In genomic region chr14:55885114-55885790, GRCm38 (mm10) we compare ENCODE assay signal across 8 mouse cellular contexts. TPM values are rescaled to one million over a fixed set of nuclear protein-coding genes. Genes with fewer than 3 reads are reported as not detected.
DNase-seq lines count a peak whose midpoint lies in the region; ATAC-seq and TF ChIP-seq lines count a peak whose summit lies in the region.

No protein-coding gene starts in this region.

- peak overlapping the region; percentile 85 for H3K9ac ChIP-seq in heart, postnatal 0 days (replicated peaks; ENCODE audit: low read depth, low read length)
- peak overlapping the region; percentile 93 for H3K9ac ChIP-seq in liver, embryonic 16.5 days (ENCODE audit: low read depth, low read length)
- peak overlapping the region; percentile 62 for H3K9ac ChIP-seq in stomach, embryonic 14.5 days (replicated peaks; ENCODE audit: low read depth, low read length)

- peaks cover 13% of the 10 kb centered on the region; the same call in 1 of the 2 replicates for H3K4me1 ChIP-seq in heart, postnatal 0 days (ENCODE audit: control insufficient read depth, insufficient read depth)
- peaks cover 43% of the 10 kb centered on the region for H3K4me1 ChIP-seq in liver, embryonic 16.5 days (ENCODE audit: control insufficient read depth, low read depth, low read length)
- H3K4me1 ChIP-seq in stomach, embryonic 14.5 days (ENCODE audit: control insufficient read depth, insufficient read depth, low read length): peaks cover 26% of the 10 kb centered on the region

- no peaks in the 10 kb centered on the region for H3K27me3 ChIP-seq in heart, postnatal 0 days (ENCODE audit: control insufficient read depth, insufficient read depth, low read length)
- H3K27me3 ChIP-seq in liver, embryonic 16.5 days (ENCODE audit: control insufficient read depth, insufficient read depth, low read depth, low read length): no peaks in the 10 kb centered on the region
- no peaks in the 10 kb centered on the region for H3K27me3 ChIP-seq in stomach, embryonic 14.5 days (ENCODE audit: control insufficient read depth, insufficient read depth, low read length)

- under 1% methylated on average over 21 of the region's 30 CpGs for WGBS in heart, postnatal 0 days
- WGBS in liver, embryonic 16.5 days (ENCODE audit: insufficient replicate concordance): under 1% methylated on average over 28 of the region's 30 CpGs
- under 1% methylated on average over 16 of the region's 30 CpGs for WGBS in stomach, embryonic 14.5 days

- peak; percentile 82 for DNase-seq in cerebellum, adult 11-12 months
- peak; percentile 15 for DNase-seq in urinary bladder, postnatal 14 days (ENCODE audit: low spot score)
- no peak for DNase-seq in urinary bladder, postnatal 10 days (ENCODE audit: low spot score)
- peak; percentile 39 for DNase-seq in heart, postnatal 0 days (ENCODE audit: low spot score)
- DNase-seq in right cerebral cortex, postnatal 36 days (ENCODE audit: low spot score in 2 of 2): no peak

- no peak for TF ChIP-seq EP300 in heart, postnatal 0 days (IDR thresholded peaks at IDR 0.05; ENCODE audit: low read depth)

- ATAC-seq in cerebellum, adult (ENCODE audit: insufficient number of reproducible peaks, low FRiP score, low TSS enrichment): no peak
- ATAC-seq in heart, postnatal 0 days (ENCODE audit: insufficient read depth, low read depth): peak; percentile 19; the same call in 1 of the 2 replicates
- ATAC-seq in liver, embryonic 16.5 days (ENCODE audit: low read depth): peak; percentile 14
- peak; percentile 74 for ATAC-seq in stomach, embryonic 14.5 days (ENCODE audit: insufficient number of reproducible peaks, insufficient read depth, low FRiP score, low read depth)

- peaks cover 39% of the 10 kb centered on the region for H3K36me3 ChIP-seq in heart, postnatal 0 days (replicated peaks; ENCODE audit: control insufficient read depth, insufficient read depth, low read length)
- H3K36me3 ChIP-seq in liver, embryonic 16.5 days (ENCODE audit: control insufficient read depth, insufficient read depth): peaks cover 29% of the 10 kb centered on the region
- peaks cover 35% of the 10 kb centered on the region for H3K36me3 ChIP-seq in stomach, embryonic 14.5 days (ENCODE audit: control insufficient read depth, insufficient read depth, low read length)

- H3K4me3 ChIP-seq in heart, postnatal 0 days (ENCODE audit: low read depth, low read length): peak overlapping the region; percentile 83
- peak overlapping the region; percentile 79 for H3K4me3 ChIP-seq in liver, embryonic 16.5 days (ENCODE audit: low read depth, low read length)
- H3K4me3 ChIP-seq in stomach, embryonic 14.5 days (ENCODE audit: low read depth, low read length): peak overlapping the region; percentile 65

- H3K27ac ChIP-seq in heart, postnatal 0 days (ENCODE audit: low read depth): peak overlapping the region; percentile 92
- peak overlapping the region; percentile 91 for H3K27ac ChIP-seq in liver, embryonic 16.5 days (ENCODE audit: low read length)
- peak overlapping the region; percentile 95 for H3K27ac ChIP-seq in stomach, embryonic 14.5 days (ENCODE audit: low read length)

- H3K9me3 ChIP-seq in heart, postnatal 0 days (replicated peaks; ENCODE audit: control insufficient read depth, low read length): no peaks in the 10 kb centered on the region
- no peaks in the 10 kb centered on the region for H3K9me3 ChIP-seq in liver, embryonic 16.5 days (replicated peaks; ENCODE audit: control insufficient read depth, low read length)
- no peaks in the 10 kb centered on the region for H3K9me3 ChIP-seq in stomach, embryonic 14.5 days (ENCODE audit: control insufficient read depth, low read depth, low read length)

- H3K4me2 ChIP-seq in heart, postnatal 0 days (ENCODE audit: low read depth, low read length): peak overlapping the region; percentile 86
- peak overlapping the region; percentile 77 for H3K4me2 ChIP-seq in liver, embryonic 16.5 days (ENCODE audit: low read depth, low read length)
- peak overlapping the region; percentile 85 for H3K4me2 ChIP-seq in stomach, embryonic 14.5 days (replicated peaks; ENCODE audit: low read depth, low read length)

- no peak for TF ChIP-seq CTCF in heart, postnatal 0 days (IDR thresholded peaks at IDR 0.05; ENCODE audit: low read depth)

RNA-seq across cellular contexts. Expression of gene Khnyn, which starts 0.5 kb away (rescaled TPM):
- total RNA-seq in heart, postnatal 0 days (2014; rRNA removed; ENCODE audit: low replicate concordance): 17.1 and 19.5 TPM in 2 replicates
- polyA plus RNA-seq in heart, postnatal 0 days (2015; fragmentation: Nextera tagmentation; extraction: Ambion mirVana): 5.0 and 5.3 TPM in 2 replicates
- 10.9 and 12.8 TPM in 2 replicates for polyA plus RNA-seq in liver, embryonic 16.5 days (2015; fragmentation: Nextera tagmentation; extraction: Ambion mirVana)
- polyA plus RNA-seq in stomach, embryonic 14.5 days (2014; fragmentation: Nextera tagmentation; extraction: Ambion mirVana): 10.4 TPM in 2 replicates

RNA-seq across cellular contexts. Expression of gene Cbln3, which starts 1.1 kb away (rescaled TPM):
- total RNA-seq in heart, postnatal 0 days (2014; rRNA removed; ENCODE audit: low replicate concordance): 0.73 and 2.5 TPM in 2 replicates
- 0.47 and 0.68 TPM in 2 replicates for polyA plus RNA-seq in heart, postnatal 0 days (2015; fragmentation: Nextera tagmentation; extraction: Ambion mirVana)
- polyA plus RNA-seq in liver, embryonic 16.5 days (2015; fragmentation: Nextera tagmentation; extraction: Ambion mirVana): 0.26 TPM in 2 replicates
- 0.36 and 0.45 TPM in 2 replicates for polyA plus RNA-seq in stomach, embryonic 14.5 days (2014; fragmentation: Nextera tagmentation; extraction: Ambion mirVana)

RNA-seq across cellular contexts. Expression of gene Sdr39u1, which starts 14.8 kb away (rescaled TPM):
- 89.1 and 138 TPM in 2 replicates for total RNA-seq in heart, postnatal 0 days (2014; rRNA removed; ENCODE audit: low replicate concordance)
- 79.5 and 88.3 TPM in 2 replicates for polyA plus RNA-seq in heart, postnatal 0 days (2015; fragmentation: Nextera tagmentation; extraction: Ambion mirVana)
- 11.9 and 14.6 TPM in 2 replicates for polyA plus RNA-seq in liver, embryonic 16.5 days (2015; fragmentation: Nextera tagmentation; extraction: Ambion mirVana)
- 64.4 and 71.5 TPM in 2 replicates for polyA plus RNA-seq in stomach, embryonic 14.5 days (2014; fragmentation: Nextera tagmentation; extraction: Ambion mirVana)

RNA-seq across cellular contexts. Expression of gene Nynrin, which starts 31.4 kb away (rescaled TPM):
- 27.6 and 29.0 TPM in 2 replicates for total RNA-seq in heart, postnatal 0 days (2014; rRNA removed; ENCODE audit: low replicate concordance)
- polyA plus RNA-seq in heart, postnatal 0 days (2015; fragmentation: Nextera tagmentation; extraction: Ambion mirVana): 3.9 and 4.7 TPM in 2 replicates
- polyA plus RNA-seq in liver, embryonic 16.5 days (2015; fragmentation: Nextera tagmentation; extraction: Ambion mirVana): 2.7 and 2.9 TPM in 2 replicates
- polyA plus RNA-seq in stomach, embryonic 14.5 days (2014; fragmentation: Nextera tagmentation; extraction: Ambion mirVana): 14.2 and 17.2 TPM in 2 replicates

RNA-seq across cellular contexts. Expression of gene Cma1, which starts 59.2 kb away (rescaled TPM):
- total RNA-seq in heart, postnatal 0 days (2014; rRNA removed; ENCODE audit: low replicate concordance): 1.6 and 4.4 TPM in 2 replicates
- polyA plus RNA-seq in heart, postnatal 0 days (2015; fragmentation: Nextera tagmentation; extraction: Ambion mirVana): 22.1 and 24.1 TPM in 2 replicates
- polyA plus RNA-seq in liver, embryonic 16.5 days (2015; fragmentation: Nextera tagmentation; extraction: Ambion mirVana): 0.67 TPM in 2 replicates
- polyA plus RNA-seq in stomach, embryonic 14.5 days (2014; fragmentation: Nextera tagmentation; extraction: Ambion mirVana): 2.6 and 3.4 TPM in 2 replicates

Comparison
In these comparisons a context has a peak if more than half of its experiments do, and no peak if none do; other contexts are left out.
1. DNase-seq: peak in cerebellum, adult 11-12 months (single experiment), urinary bladder, postnatal 14 days (single experiment) and heart, postnatal 0 days (single experiment); none in urinary bladder, postnatal 10 days (single experiment) and right cerebral cortex, postnatal 36 days (0 of 2).
2. Peak in every context shown above with its lines, with median percentiles within 50 percentile points of each other: H3K27ac ChIP-seq, H3K4me2 ChIP-seq, H3K4me3 ChIP-seq and H3K9ac ChIP-seq.